Mouse (Mus musculus): ENCODE measurements around the gene Ccdc180.

The Ccdc180 gene

GRCm38 (mm10) chr4:45890066-45890761, at the start of gene Ccdc180:
Gene Ccdc180 (plus strand): TSS chr4:45890303.
- DNase-seq = peak; percentile 80 to 83

DNA sequence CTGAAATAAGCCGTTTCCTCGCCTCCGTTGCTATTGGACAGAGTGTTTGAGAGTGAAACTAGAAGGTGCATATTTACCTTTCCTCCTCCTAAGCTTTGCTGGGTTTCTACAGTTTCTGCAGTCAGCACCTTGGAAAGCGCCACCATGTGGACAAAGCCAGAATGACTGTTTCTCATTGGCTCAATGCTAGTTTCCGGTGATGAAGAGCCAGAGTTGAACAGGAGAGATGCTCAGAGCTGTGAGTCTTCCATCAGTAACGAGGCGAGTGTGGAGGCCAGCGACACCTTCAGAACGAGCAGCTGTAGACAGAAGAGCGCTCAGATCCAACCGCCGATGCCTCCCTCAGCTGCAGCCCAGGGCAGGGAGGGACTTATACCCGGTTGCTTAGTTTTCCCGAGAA, 45.7 kb upstream of the Ccdc180 start:
- DNase-seq = peak; percentile 59 to 66

GRCm38 (mm10) chr4:45846263-45846662, 43.8 kb upstream of the Ccdc180 start:
- DNase-seq = no peak

DNA sequence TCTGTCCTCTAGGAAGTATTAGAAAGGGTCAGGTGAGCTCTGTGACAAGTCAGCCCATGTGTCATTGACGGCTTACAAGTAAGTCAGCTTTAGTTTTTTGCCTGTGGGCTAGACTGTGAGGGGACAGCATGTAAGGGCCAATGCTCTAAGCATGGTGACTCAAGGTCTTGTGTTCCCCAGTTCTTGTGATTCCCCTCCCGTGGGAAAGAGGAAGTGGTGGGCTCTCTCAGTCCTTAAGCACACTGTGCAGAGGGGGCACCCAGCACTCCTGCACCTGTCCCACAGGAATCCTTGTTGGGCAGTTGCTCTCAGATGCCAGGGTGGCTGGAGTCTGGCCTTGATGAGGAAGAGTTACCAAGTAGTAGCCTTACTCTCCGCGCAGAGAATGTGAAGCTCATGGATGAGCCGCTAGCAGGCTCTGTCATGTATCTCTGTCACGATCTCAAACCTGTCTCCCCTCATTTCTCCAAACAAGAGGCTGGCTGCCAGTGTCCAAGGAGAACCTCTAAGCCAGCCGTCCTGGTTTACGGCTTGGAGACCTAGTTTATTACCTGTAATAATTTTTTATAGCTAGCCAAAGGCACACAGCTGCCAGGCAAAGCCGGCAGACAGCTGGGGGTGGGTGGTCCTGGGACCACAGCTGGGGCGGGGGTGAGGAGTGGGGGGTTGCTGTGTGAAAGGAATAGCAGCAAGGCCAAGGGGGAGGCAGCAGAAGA, 41.8 kb upstream of the Ccdc180 start, which contains the start of gene Stra6l:
Gene Stra6l, plus strand, starts transcription at position 556 of the 716 bp plus-strand sequence.
- DNase-seq = no peak

- no peak for DNase-seq
These were observed 41.3 kb upstream of the Ccdc180 start for GRCm38 (mm10) chr4:45848825-45849156.

GRCm38 (mm10) chr4:45849419-45849818, 40.7 kb upstream of the Ccdc180 start:
- DNase-seq = no peak

DNA sequence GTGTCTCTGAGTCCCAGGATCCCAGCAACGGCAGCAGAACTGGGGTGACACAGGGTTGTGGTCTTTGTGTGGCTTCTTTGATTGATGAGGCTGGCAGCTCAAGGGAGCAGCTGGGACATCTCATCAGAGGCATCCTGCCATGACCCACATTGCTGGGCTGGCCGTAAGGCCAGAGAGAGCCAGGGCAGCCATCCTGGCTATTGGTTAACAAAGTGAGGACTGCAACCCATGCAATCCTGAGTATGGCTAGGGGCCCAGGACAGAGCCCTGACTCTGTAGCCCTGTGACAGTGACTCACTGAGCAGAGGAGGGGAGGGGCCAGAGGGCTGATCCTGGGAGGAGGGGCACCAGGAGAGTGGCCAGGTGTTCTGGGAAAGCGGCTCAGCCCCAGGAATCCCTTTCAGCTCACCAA, 38.5 kb upstream of the Ccdc180 start:
- DNase-seq = no peak

DNA sequence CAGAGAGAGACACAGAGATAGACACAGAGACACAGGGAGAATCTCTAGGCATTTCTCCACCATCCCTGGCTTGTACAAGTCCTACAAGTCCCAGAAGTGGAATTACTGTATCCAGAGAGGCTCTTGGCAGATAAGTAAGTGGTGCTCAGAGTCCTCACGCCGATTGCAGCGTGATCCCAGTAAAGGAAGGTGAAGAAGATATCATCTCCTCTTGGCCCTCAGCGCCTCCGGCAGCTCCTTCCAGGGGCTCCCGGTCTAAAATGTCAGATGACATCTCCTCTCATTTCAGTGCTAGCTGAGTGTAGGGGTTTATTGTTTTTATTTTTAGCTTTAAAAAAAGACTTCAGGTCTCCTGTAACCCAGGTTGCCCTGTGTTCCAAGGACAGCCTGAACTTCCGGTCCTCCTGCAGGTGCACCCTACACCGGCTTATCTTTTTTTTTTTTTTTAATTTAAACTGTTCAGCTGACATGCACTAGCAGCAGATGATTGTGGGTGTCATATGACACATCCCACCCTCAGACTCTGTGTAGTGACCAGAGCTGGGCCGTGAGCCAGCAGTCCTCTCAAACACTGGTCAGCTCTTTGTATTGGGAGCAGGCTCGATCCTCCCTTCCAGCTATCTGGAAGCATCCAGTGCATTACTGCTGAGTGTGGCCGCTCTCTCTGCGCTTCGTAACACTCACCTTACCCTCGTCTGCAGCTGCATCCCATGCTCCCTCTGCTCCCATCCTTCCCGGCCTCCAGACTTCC, 36.4 kb upstream of the Ccdc180 start:
- DNase-seq = no peak

DNA sequence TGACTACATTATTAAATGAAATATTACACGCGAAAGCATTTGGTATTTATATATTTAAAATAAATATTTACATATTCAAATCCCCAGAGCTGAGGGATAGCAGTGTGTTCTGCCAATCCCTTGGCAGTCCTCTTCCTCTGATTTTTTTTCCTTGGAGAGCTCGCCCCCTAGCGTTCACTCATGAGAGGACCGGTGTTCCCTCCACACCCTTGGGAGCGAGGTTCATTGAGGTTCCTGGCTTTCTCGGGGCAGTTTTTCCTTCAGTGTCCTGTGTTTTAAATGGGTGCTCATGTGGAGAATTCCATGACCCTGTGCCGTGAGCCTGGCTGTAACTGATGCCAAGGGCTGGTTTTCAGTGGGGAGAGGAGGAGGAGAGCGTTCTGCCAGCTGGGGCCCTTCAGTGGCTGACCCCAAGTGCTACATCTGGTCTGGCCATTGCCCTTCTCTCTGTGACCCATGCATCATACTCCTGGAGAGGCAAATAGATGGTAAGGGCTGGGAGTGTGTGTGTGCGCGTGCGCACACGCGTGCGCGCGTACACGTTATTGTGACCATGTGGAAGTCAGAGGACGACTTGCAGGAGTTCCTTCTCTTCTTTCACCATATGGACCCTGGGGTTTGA, 34.2 kb upstream of the Ccdc180 start:
- peak; percentile 58 to 60 for DNase-seq

DNA sequence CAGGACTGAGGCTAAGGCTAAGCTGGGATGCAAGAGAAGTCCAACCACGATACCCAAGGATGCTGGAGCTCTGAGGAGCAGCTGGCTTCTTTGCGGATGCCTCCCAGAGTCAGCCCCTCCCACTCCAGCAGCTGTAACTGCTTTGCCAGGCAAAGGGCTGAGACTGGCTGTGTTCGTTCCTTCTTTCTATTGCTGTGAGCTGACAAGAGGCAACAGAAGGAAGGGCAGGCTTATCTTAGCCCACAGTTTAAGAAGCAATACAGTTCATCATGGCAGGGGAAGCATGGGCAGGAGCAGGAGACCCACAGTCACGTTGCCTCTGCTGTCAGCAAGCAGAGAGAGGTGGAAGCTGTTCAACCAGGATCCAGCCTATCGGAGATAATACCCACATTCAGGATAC, 28.9 kb upstream of the Ccdc180 start:
- no peak for DNase-seq

- no peak for DNase-seq
These were observed 22.7 kb upstream of the Ccdc180 start for GRCm38 (mm10) chr4:45867416-45867815.

DNA sequence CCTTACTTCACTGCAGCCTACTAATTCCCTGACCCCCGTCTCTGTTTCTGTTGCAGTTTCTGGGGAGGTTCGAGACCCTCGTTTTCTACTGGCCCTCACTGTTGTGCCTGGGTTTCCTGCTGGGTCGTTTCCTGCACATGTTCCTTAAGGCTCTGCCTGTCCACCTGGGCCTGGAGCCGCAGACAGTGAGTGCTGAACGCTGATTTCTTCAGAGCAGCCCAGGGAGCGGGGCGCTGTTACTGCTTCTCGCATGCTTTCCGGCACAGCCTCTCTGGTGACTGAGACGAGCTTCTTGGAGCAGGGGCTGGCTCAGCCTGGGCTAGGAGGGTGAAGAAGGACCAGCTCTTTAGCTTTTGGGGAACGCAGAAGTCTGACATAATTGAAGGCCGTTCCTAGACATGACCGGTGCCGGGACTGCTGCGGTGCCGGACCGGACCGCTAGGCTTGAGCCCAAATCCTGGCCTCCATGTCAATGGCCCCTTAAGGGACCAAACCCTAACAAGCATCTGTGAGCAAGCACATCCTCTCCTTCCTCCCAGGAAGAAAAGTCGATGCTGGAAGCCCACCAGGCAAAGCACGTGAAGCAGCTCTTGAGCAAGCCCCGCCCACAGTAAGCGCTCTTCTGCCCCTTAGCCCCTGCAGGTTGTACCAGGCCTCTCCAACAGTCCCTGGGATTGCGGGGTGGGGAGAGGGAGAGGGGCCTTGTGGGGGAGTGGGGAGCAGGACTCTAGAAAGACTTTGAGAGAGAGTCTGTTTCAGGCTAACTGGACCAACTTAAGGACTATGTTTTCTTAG, 20.9 kb upstream of the Ccdc180 start:
- no peak for DNase-seq

DNA sequence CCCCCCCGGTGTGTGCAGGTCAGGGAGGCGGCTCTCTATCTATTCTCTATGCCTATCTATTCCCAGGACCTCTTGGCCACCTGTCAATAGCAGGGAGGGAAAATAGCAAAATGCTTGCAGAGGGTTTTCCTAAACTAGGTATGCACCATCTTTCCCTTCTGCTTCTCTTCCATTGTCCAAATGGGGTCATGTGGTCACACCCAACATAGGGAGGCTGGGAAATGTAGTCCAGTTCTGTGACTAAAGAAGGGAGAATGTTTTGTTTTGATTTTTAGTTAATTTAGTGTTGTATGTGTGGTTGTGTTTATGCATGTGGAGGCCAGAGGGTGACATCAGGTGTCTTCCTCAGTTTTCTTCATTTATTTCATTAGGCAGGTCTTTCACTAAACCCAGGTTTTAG, 18.0 kb upstream of the Ccdc180 start:
- DNase-seq = no peak

GRCm38 (mm10) chr4:45878929-45879328, 11.2 kb upstream of the Ccdc180 start:
- peak; percentile 59 to 61 for DNase-seq

DNA sequence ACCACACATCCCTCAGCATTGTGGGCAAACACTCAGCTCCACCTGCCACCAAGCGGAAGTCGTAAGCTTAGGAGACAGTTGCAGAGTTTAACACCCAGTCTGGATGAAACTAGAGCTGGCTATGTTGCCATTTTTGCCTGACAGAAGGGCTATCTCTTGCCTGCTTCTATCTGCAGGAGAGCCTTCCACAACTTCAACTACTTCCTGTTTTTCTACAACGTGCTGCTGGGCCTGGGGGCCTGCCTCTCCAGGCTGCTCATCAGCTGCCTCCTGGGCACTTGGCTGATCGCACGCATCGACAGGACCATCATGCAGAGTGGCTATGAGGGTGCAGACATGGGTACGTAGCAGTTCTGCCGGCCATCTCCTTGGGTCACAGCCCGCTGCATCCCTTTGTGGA, 7.6 kb upstream of the Ccdc180 start:
- peak in 1 of 2 experiments; percentile 27 for DNase-seq

- DNase-seq = peak; percentile 29 to 34
These were observed 6.9 kb upstream of the Ccdc180 start for GRCm38 (mm10) chr4:45883250-45883649.

GRCm38 (mm10) chr4:45889487-45889886, 616 bp upstream of the Ccdc180 start:
- no peak for DNase-seq

DNA sequence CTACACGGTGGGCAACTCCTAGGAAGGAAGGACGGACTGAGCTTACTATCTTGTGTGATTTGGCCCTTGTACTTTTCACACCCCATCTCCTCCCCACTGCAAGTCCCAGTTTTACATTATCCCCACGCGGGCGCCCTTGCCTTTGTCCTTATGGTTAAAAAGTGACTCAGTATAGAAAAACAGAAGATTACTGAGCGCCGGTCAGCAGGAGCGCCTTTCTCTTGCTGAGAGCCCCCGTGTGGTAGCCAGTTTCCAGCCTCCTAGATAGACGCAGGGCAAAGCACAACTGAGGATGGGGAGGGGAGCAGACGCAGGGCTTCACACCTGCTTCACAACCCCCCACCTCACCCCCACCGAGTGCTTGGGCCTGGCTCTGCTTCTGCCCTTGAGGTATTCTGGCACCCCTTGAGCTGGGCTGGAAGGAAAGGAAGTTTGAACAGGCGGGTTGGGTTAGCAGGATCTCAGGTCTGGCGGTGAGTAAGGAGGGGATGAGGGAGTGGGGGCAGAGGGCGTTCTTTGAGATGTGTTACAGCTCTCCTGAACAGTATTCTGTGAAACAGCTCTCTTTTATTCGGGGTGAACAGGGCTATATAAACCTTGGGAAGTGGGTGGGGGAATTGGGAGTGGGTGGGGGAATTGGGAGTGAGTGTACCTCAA, 6.5 kb downstream of the Ccdc180 start:
- no peak for DNase-seq

- DNase-seq = no peak
These were observed 8.3 kb downstream of the Ccdc180 start for GRCm38 (mm10) chr4:45898413-45898812.

DNA sequence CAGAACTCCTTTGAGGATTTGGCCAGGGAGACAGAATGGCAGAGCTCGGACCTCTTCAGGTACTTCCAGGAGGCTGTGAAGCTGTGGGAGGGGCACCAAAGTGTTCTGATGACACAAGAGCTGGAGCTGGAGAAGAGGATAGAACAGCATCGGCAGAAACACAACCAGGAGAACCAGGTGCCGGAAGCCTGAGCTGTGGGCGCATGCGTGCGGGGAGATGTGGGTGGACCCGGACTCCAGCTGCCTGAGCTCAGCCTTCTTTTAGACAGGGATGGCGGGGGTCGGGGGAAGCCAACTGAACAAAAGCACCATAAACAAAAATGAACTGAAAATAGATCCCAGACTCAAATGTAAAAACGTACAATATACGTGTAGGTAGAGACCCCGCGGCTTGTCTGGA, 19.2 kb downstream of the Ccdc180 start:
- no peak for DNase-seq

- DNase-seq = no peak
These were observed 19.8 kb downstream of the Ccdc180 start for GRCm38 (mm10) chr4:45909924-45910323.

- DNase-seq = no peak
These were observed 21.2 kb downstream of the Ccdc180 start for GRCm38 (mm10) chr4:45911256-45911655.
